In genomic region chr10:112450910-112451309, GRCm38 (mm10) we compare ENCODE assay signal across 29 mouse cellular contexts.
DNase-seq lines count a peak whose midpoint lies in the region; ATAC-seq and TF ChIP-seq lines count a peak whose summit lies in the region.
"Had no signal": no experiment of that assay in that cellular context is flagged by ENCODE, and none has a peak within 500 bp of the region (broad histone marks: within the 10 kb centered on the region; RNA-seq: fewer than 3 reads in every experiment).

No protein-coding gene starts in this region.

- no peak overlapping the region for H3K4me2 ChIP-seq in liver, embryonic 14.5 days (ENCODE audit: low read depth)
- no peak overlapping the region for H3K4me2 ChIP-seq in midbrain, embryonic 13.5 days (replicated peaks)
- H3K4me2 ChIP-seq: embryonic facial prominence, embryonic 15.5 days; forebrain, embryonic 12.5 days; heart, embryonic 13.5 days; hindbrain, embryonic 14.5 days; limb, embryonic 12.5 days; liver, embryonic 12.5 days; lung, embryonic 15.5 days; midbrain, embryonic 12.5 days had no signal

- peak; percentile 28; the same call in 1 of the 2 replicates for TF ChIP-seq CTCF in liver, embryonic 14.5 days (IDR thresholded peaks at IDR 0.05; ENCODE audit: low read depth)

- DNase-seq in liver, embryonic 14.5 days (ENCODE audit: low read depth in 3 of 3, low spot score in 3 of 3) = no peak
- DNase-seq in liver = no peak
- peak; percentile 4 for DNase-seq in A20 (ENCODE audit: low read depth, low spot score)
- DNase-seq in ES-CJ7 (ENCODE audit: low read depth, low spot score) = peak; percentile 34
- DNase-seq in R1 (ENCODE audit: low read depth, low spot score) = peak; percentile 43
- no peak for DNase-seq in adrenal gland, postnatal 4 days (ENCODE audit: low spot score in 2 of 2)
- DNase-seq in frontal cortex, postnatal 36 days (ENCODE audit: low spot score in 2 of 2) = no peak
- DNase-seq: adrenal gland, postnatal 25 days; cerebellum, adult 2 months; cerebellum, postnatal 14 days; forebrain, postnatal 0 days; gastrocnemius, postnatal 10 days; heart, postnatal 10 days; kidney, adult 9 months; kidney, postnatal 10 days; right cerebral cortex, adult 18-20 months; spleen, adult 18-20 months; thymus, adult 2 months had no signal

- no peaks in the 10 kb centered on the region for H3K27me3 ChIP-seq in liver, embryonic 14.5 days (ENCODE audit: control insufficient read depth, insufficient read depth, low read length)
- no peaks in the 10 kb centered on the region for H3K27me3 ChIP-seq in midbrain, embryonic 13.5 days
- H3K27me3 ChIP-seq: embryonic facial prominence, embryonic 15.5 days; forebrain, embryonic 12.5 days; heart, embryonic 13.5 days; limb, embryonic 12.5 days; liver, embryonic 12.5 days; lung, embryonic 15.5 days; midbrain, embryonic 12.5 days had no signal

- H3K27ac ChIP-seq in liver, embryonic 14.5 days = no peak overlapping the region
- no peak overlapping the region for H3K27ac ChIP-seq in midbrain, embryonic 13.5 days
- H3K27ac ChIP-seq: embryonic facial prominence, embryonic 10.5 days; embryonic facial prominence, embryonic 15.5 days; forebrain, embryonic 12.5 days; heart, embryonic 13.5 days; hindbrain, embryonic 14.5 days; limb, embryonic 12.5 days; liver, embryonic 12.5 days; lung, embryonic 15.5 days; midbrain, embryonic 12.5 days had no signal

- no peak for TF ChIP-seq EP300 in liver, embryonic 14.5 days (IDR thresholded peaks at IDR 0.05; ENCODE audit: low read depth)

- no peak overlapping the region for H3K4me3 ChIP-seq in liver, embryonic 14.5 days (ENCODE audit: insufficient read depth in 1 of 2, low read depth in 2 of 2, low read length in 2 of 2)
- no peak overlapping the region for H3K4me3 ChIP-seq in midbrain, embryonic 13.5 days (replicated peaks)
- H3K4me3 ChIP-seq: embryonic facial prominence, embryonic 10.5 days; embryonic facial prominence, embryonic 15.5 days; forebrain, embryonic 12.5 days; heart, embryonic 13.5 days; limb, embryonic 12.5 days; liver, embryonic 12.5 days; lung, embryonic 15.5 days; midbrain, embryonic 12.5 days had no signal

- no peaks in the 10 kb centered on the region for H3K36me3 ChIP-seq in liver, embryonic 14.5 days (replicated peaks; ENCODE audit: control insufficient read depth, insufficient read depth, low read depth)
- H3K36me3 ChIP-seq in midbrain, embryonic 13.5 days = no peaks in the 10 kb centered on the region
- H3K36me3 ChIP-seq: embryonic facial prominence, embryonic 10.5 days; embryonic facial prominence, embryonic 15.5 days; forebrain, embryonic 12.5 days; heart, embryonic 13.5 days; limb, embryonic 12.5 days; liver, embryonic 12.5 days; lung, embryonic 15.5 days; midbrain, embryonic 12.5 days had no signal

- H3K9me3 ChIP-seq in liver, embryonic 14.5 days (ENCODE audit: control insufficient read depth, low read length) = no peaks in the 10 kb centered on the region
- H3K9me3 ChIP-seq in midbrain, embryonic 13.5 days = no peaks in the 10 kb centered on the region
- H3K9me3 ChIP-seq: embryonic facial prominence, embryonic 10.5 days; embryonic facial prominence, embryonic 15.5 days; forebrain, embryonic 12.5 days; limb, embryonic 12.5 days; lung, embryonic 15.5 days; midbrain, embryonic 12.5 days had no signal

- H3K9ac ChIP-seq in liver, embryonic 14.5 days (replicated peaks) = no peak overlapping the region
- H3K9ac ChIP-seq in midbrain, embryonic 13.5 days (replicated peaks) = no peak overlapping the region
- H3K9ac ChIP-seq: embryonic facial prominence, embryonic 15.5 days; forebrain, embryonic 12.5 days; forebrain, postnatal 0 days; heart, embryonic 13.5 days; hindbrain, embryonic 14.5 days; limb, embryonic 12.5 days; liver, embryonic 12.5 days; lung, embryonic 15.5 days; midbrain, embryonic 12.5 days had no signal

- WGBS in liver, embryonic 14.5 days (ENCODE audit: insufficient replicate concordance) = 54% methylated on average over 5 of the region's 5 CpGs
- 82% methylated on average over 5 of the region's 5 CpGs for WGBS in midbrain, embryonic 13.5 days

- no peak for ATAC-seq in liver, embryonic 14.5 days (ENCODE audit: insufficient read depth)
- ATAC-seq in midbrain, embryonic 13.5 days = no peak
- ATAC-seq: forebrain, postnatal 0 days; intestine, postnatal 0 days; liver, embryonic 12.5 days had no signal

- no peaks in the 10 kb centered on the region for H3K4me1 ChIP-seq in liver, embryonic 14.5 days (replicated peaks; ENCODE audit: control insufficient read depth in 2 of 2, insufficient read depth in 2 of 2, low read length in 1 of 2)
- H3K4me1 ChIP-seq in midbrain, embryonic 13.5 days (replicated peaks) = no peaks in the 10 kb centered on the region
- H3K4me1 ChIP-seq: embryonic facial prominence, embryonic 10.5 days; embryonic facial prominence, embryonic 15.5 days; forebrain, embryonic 12.5 days; heart, embryonic 13.5 days; limb, embryonic 12.5 days; liver, embryonic 12.5 days; lung, embryonic 15.5 days; midbrain, embryonic 12.5 days had no signal

Comparison
In these comparisons a context has a peak if more than half of its experiments do, and no peak if none do; other contexts are left out.
1. DNase-seq: peak in A20 (single experiment), ES-CJ7 (single experiment) and R1 (single experiment); none in liver, embryonic 14.5 days (0 of 3), liver (single experiment), adrenal gland, postnatal 4 days (0 of 2) and frontal cortex, postnatal 36 days (0 of 2).